Mouse (Mus musculus) kidney, embryonic 14.5 days (tissue): ENCODE measurements around the gene Tnfrsf9. TPM values are rescaled to one million over a fixed set of nuclear protein-coding genes. Genes with fewer than 3 reads are reported as not detected.
"Not testable (repeated sequence)": the region's sequence is repeated elsewhere in the genome, so short reads cannot be mapped to it uniquely, and the experiment has no call there.

ENCODE experiments used
- ATAC-seq: fragments of 200-750 bp; cut with Nextera tagmentation; 2 replicates; pipeline ENCODE4 v1.8.0; 2017; ENCODE audit warnings: moderate number of reproducible peaks, mild to moderate bottlenecking, moderate TSS enrichment, moderate library complexity; ENCODE audit not compliant: low FRiP score, low TSS enrichment
- H3K27ac ChIP-seq: fragments of 300-500 bp; sonication (generic); 2 replicates; pipeline ENCODE4 v1.5.1; 2014; ENCODE audit warnings: low read depth, mild to moderate bottlenecking, low read length, moderate library complexity, mixed read lengths
- H3K27me3 ChIP-seq: fragments of 300-500 bp; sonication (generic); 2 replicates; pipeline ENCODE4 v1.6.1; 2014; ENCODE audit warnings: mild to moderate bottlenecking, low read length; ENCODE audit not compliant: control insufficient read depth, insufficient read depth
- H3K36me3 ChIP-seq: fragments of 300-500 bp; sonication (generic); 2 replicates; pipeline ENCODE4 v1.6.1; 2014; ENCODE audit warnings: low read length, mixed read lengths; ENCODE audit not compliant: control insufficient read depth, insufficient read depth
- H3K4me1 ChIP-seq: fragments of 300-500 bp; sonication (generic); 2 replicates; pipeline ENCODE4 v1.6.1; 2014; ENCODE audit warnings: low read length, mixed read lengths; ENCODE audit not compliant: control insufficient read depth, insufficient read depth
- H3K4me2 ChIP-seq: fragments of 300-500 bp; sonication (generic); replicated peaks from 2 replicates; pipeline ENCODE4 v1.6.1; 2014; ENCODE audit warnings: low read depth, mild to moderate bottlenecking, low read length
- H3K4me3 ChIP-seq: fragments of 300-500 bp; sonication (generic); 2 replicates; pipeline ENCODE4 v1.5.1; 2014; ENCODE audit warnings: mild to moderate bottlenecking, low read length
- H3K9ac ChIP-seq: fragments of 300-500 bp; sonication (generic); 2 replicates; pipeline ENCODE4 v1.6.1; 2014; ENCODE audit warnings: low read depth, mild to moderate bottlenecking, low read length, moderate library complexity
- H3K9me3 ChIP-seq: fragments of 300-500 bp; sonication (generic); 2 replicates; pipeline ENCODE4 v1.6.1; 2016; ENCODE audit warnings: low read length; ENCODE audit not compliant: control insufficient read depth
- WGBS: fragments of 180-500 bp; shearing (Covaris S2); extraction: QIAGEN DNeasy Blood & Tissue Kit; methylation state at CpG from one replicate; pipeline ENCODE4 v1.1.7; 2014; 5-methylcytosine and 5-hydroxymethylcytosine counted together
- polyA plus RNA-seq: library from polyadenylated mRNA; unstranded; fragments of >200 nt; fragmentation: Nextera tagmentation; extraction: Ambion mirVana; gene quantifications from 2 replicates; pipeline ENCODE4 v1.2.1, GENCODE M21; 2014

The Tnfrsf9 gene
- polyA plus RNA-seq, 1 experiment from 2014 or later = 0.39 TPM

- Histone ChIP-seq H3K9ac (no peak overlapping the region), H3K4me2 (no peak overlapping the region), H3K36me3 (peaks cover 18% of the 10 kb centered on the region; the same call in 1 of the 2 replicates), H3K9me3 (no peaks in the 10 kb centered on the region), H3K27me3 (no peaks in the 10 kb centered on the region), H3K4me3 (no peak overlapping the region), H3K4me1 (peaks cover 21% of the 10 kb centered on the region; the same call in 1 of the 2 replicates), H3K27ac (peak overlapping the region; percentile 4; the same call in 1 of the 2 replicates)
- ATAC-seq = peak; percentile 73
- WGBS = 41% methylated on average over 10 of the region's 10 CpGs
Measured at GRCm38 (mm10) chr4:150871392-150872138, 42.8 kb upstream of the Tnfrsf9 start.

GRCm38 (mm10) chr4:150872139-150872651, 42.2 kb upstream of the Tnfrsf9 start:
- H3K36me3 ChIP-seq = peaks cover 12% of the 10 kb centered on the region; the same call in 1 of the 2 replicates
- no peaks in the 10 kb centered on the region for H3K9me3 ChIP-seq
- no peak overlapping the region for H3K4me2 ChIP-seq
- H3K4me1 ChIP-seq = peaks cover 21% of the 10 kb centered on the region; the same call in 1 of the 2 replicates
- ATAC-seq = 0 out of 2 replicates have a peak, but pooled peaks have one; percentile 10
- no peaks in the 10 kb centered on the region for H3K27me3 ChIP-seq
- WGBS = 32% methylated on average over 9 of the region's 9 CpGs
- no peak overlapping the region for H3K9ac ChIP-seq
- peak overlapping the region; percentile 4; the same call in 1 of the 2 replicates for H3K27ac ChIP-seq
- no peak overlapping the region for H3K4me3 ChIP-seq

- no peak overlapping the region for H3K4me2 ChIP-seq
- no peaks in the 10 kb centered on the region for H3K9me3 ChIP-seq
- H3K9ac ChIP-seq = no peak overlapping the region
- H3K36me3 ChIP-seq = 0 out of 2 replicates have a peak, but pooled peaks cover 8% of the 10 kb centered on the region
- H3K27me3 ChIP-seq = no peaks in the 10 kb centered on the region
- no peak overlapping the region for H3K4me3 ChIP-seq
- WGBS = 69% methylated on average over 8 of the region's 8 CpGs
- ATAC-seq = no peak
- peak overlapping the region; percentile 4; the same call in 1 of the 2 replicates for H3K27ac ChIP-seq
- peaks cover 21% of the 10 kb centered on the region; the same call in 1 of the 2 replicates for H3K4me1 ChIP-seq
Measured at GRCm38 (mm10) chr4:150872681-150873080, 41.7 kb upstream of the Tnfrsf9 start.

- not testable (repeated sequence) for H3K4me3 ChIP-seq, H3K27me3 ChIP-seq, H3K36me3 ChIP-seq, H3K27ac ChIP-seq, ATAC-seq, H3K4me2 ChIP-seq, H3K9ac ChIP-seq
- Histone ChIP-seq H3K4me1 (peaks cover 21% of the 10 kb centered on the region; the same call in 1 of the 2 replicates), H3K9me3 (peaks cover 12% of the 10 kb centered on the region)
- 71% methylated on average over 4 of the region's 4 CpGs for WGBS
Measured at GRCm38 (mm10) chr4:150874416-150874815, 39.9 kb upstream of the Tnfrsf9 start.

GRCm38 (mm10) chr4:150875393-150875792, 39.0 kb upstream of the Tnfrsf9 start:
- Histone ChIP-seq H3K9ac (no peak overlapping the region), H3K9me3 (peaks cover 22% of the 10 kb centered on the region), H3K4me3 (no peak overlapping the region), H3K36me3 (no peaks in the 10 kb centered on the region), H3K4me2 (no peak overlapping the region), H3K27me3 (no peaks in the 10 kb centered on the region), H3K4me1 (peaks cover 15% of the 10 kb centered on the region; the same call in 1 of the 2 replicates), H3K27ac (no peak overlapping the region)
- no peak for ATAC-seq
- WGBS = 87% methylated on average over 10 of the region's 10 CpGs

GRCm38 (mm10) chr4:150879631-150880030, 34.7 kb upstream of the Tnfrsf9 start:
- no peak for ATAC-seq
- H3K36me3 ChIP-seq = no peaks in the 10 kb centered on the region

GRCm38 (mm10) chr4:150880364-150880763, 34.0 kb upstream of the Tnfrsf9 start:
- Histone ChIP-seq H3K4me3 (no peak overlapping the region), H3K9me3 (peaks cover 26% of the 10 kb centered on the region), H3K36me3 (no peaks in the 10 kb centered on the region), H3K27ac (no peak overlapping the region), H3K27me3 (no peaks in the 10 kb centered on the region), H3K4me1 (no peaks in the 10 kb centered on the region), H3K9ac (no peak overlapping the region), H3K4me2 (no peak overlapping the region)
- no peak for ATAC-seq
- 88% methylated on average over 5 of the region's 5 CpGs for WGBS

More at GRCm38 (mm10) chr4:150879631-150880030, 34.7 kb upstream of the Tnfrsf9 start:
- Histone ChIP-seq H3K4me1 (no peaks in the 10 kb centered on the region), H3K4me2 (no peak overlapping the region), H3K9ac (no peak overlapping the region), H3K9me3 (peaks cover 26% of the 10 kb centered on the region), H3K4me3 (no peak overlapping the region), H3K27me3 (no peaks in the 10 kb centered on the region), H3K27ac (no peak overlapping the region)
- WGBS = 96% methylated on average over 22 of the region's 22 CpGs

- no peak for ATAC-seq
- peaks cover 26% of the 10 kb centered on the region for H3K9me3 ChIP-seq
- H3K27me3 ChIP-seq = no peaks in the 10 kb centered on the region
- H3K4me2 ChIP-seq = no peak overlapping the region
- 86% methylated on average over 5 of the region's 5 CpGs for WGBS
- no peak overlapping the region for H3K4me3 ChIP-seq
- no peaks in the 10 kb centered on the region for H3K36me3 ChIP-seq
- no peak overlapping the region for H3K27ac ChIP-seq
- no peak overlapping the region for H3K9ac ChIP-seq
- H3K4me1 ChIP-seq = 0 out of 2 replicates have a peak, but pooled peaks cover under 1% of the 10 kb centered on the region
Measured at GRCm38 (mm10) chr4:150882632-150883031, 31.7 kb upstream of the Tnfrsf9 start.

GRCm38 (mm10) chr4:150887903-150888302, 26.5 kb upstream of the Tnfrsf9 start:
- Histone ChIP-seq H3K36me3 (no peaks in the 10 kb centered on the region), H3K4me3 (no peak overlapping the region), H3K4me1 (peaks cover 17% of the 10 kb centered on the region; the same call in 1 of the 2 replicates), H3K27me3 (no peaks in the 10 kb centered on the region), H3K27ac (no peak overlapping the region), H3K9ac (no peak overlapping the region), H3K9me3 (no peaks in the 10 kb centered on the region), H3K4me2 (no peak overlapping the region)
- WGBS = 78% methylated on average over 5 of the region's 5 CpGs
- no peak for ATAC-seq
